Mouse (Mus musculus) stomach, postnatal 0 days (tissue): ENCODE measurements at regions not wholly inside any gene's neighbourhood (a gene's known extent, or its start where the extent isn't known, plus 50 kb on each side); places are given as distances from the start of the nearest gene placed in this dataset.

Experiments used
- CTCF ChIP-seq: IDR thresholded peaks from 2 replicates; pipeline ENCODE4 v1.5.1; 2016; ENCODE audit warnings: antibody characterized with exemption, low read depth, mild to moderate bottlenecking, moderate library complexity
- EP300 ChIP-seq: optimal IDR thresholded peaks from 2 replicates; pipeline ENCODE3; 2016; ENCODE audit warnings: antibody characterized with exemption

- no peak for TF ChIP-seq CTCF
- TF ChIP-seq EP300: no peak
These were observed 339.4 kb downstream of the Foxo1 start for GRCm38 (mm10) chr3:52607379-52608085.
